Mouse (Mus musculus) bone marrow macrophage, adult 2 months (primary cell): ENCODE measurements around the gene Urm1. TPM values are rescaled to one million over a fixed set of nuclear protein-coding genes. Genes with fewer than 3 reads are reported as not detected.

Experiments
- H3K27ac ChIP-seq: 2 replicates; pipeline ENCODE4 v1.5.1; 2012; ENCODE audit warnings: low read depth, low read length; ENCODE audit not compliant: insufficient read depth
- H3K4me1 ChIP-seq: 2 replicates; pipeline ENCODE4 v1.6.1; 2012; ENCODE audit warnings: low read length; ENCODE audit not compliant: control insufficient read depth, insufficient read depth
- H3K4me3 ChIP-seq: 2 replicates; pipeline ENCODE4 v1.5.1; 2012; ENCODE audit warnings: mild to moderate bottlenecking, low read length, moderate library complexity; ENCODE audit not compliant: insufficient read depth
- CTCF ChIP-seq: IDR thresholded peaks from 2 replicates; pipeline ENCODE4 v1.5.1; 2012; ENCODE audit warnings: low read depth, mild to moderate bottlenecking, low read length, moderate library complexity
- POLR2A ChIP-seq: IDR thresholded peaks from 2 replicates; pipeline ENCODE4 v1.6.1; 2012; ENCODE audit warnings: mild to moderate bottlenecking, low read depth, low read length, borderline replicate concordance
- polyA plus RNA-seq: library from polyadenylated mRNA; stranded (reverse); fragments of >200 nt; gene quantifications from 2 replicates; pipeline ENCODE4 v1.2.4, GENCODE M21; 2012; ENCODE audit not compliant: missing spikeins, insufficient read depth, insufficient read length

Urm1 gene
- polyA plus RNA-seq, 1 experiment: 27.7 TPM

- TF ChIP-seq POLR2A: no peak
- no peak for TF ChIP-seq CTCF
- Histone ChIP-seq H3K4me3 (no peak overlapping the region), H3K4me1 (peaks cover 10% of the 10 kb centered on the region), H3K27ac (no peak overlapping the region)
These were observed 11.2 kb downstream of the Urm1 start for GRCm38 (mm10) chr2:29831106-29831505.

GRCm38 (mm10) chr2:29833796-29834195 is 13.9 kb downstream of the Urm1 start:
- Histone ChIP-seq H3K4me1 (peaks cover 2% of the 10 kb centered on the region), H3K27ac (no peak overlapping the region), H3K4me3 (no peak overlapping the region)
- TF ChIP-seq CTCF (no peak), POLR2A (no peak)

GRCm38 (mm10) chr2:29835391-29835899 is 15.6 kb downstream of the Urm1 start:
- no peak overlapping the region for H3K27ac ChIP-seq
- TF ChIP-seq POLR2A (no peak), CTCF (no peak)
- no peak overlapping the region for H3K4me3 ChIP-seq
- H3K4me1 ChIP-seq: no peaks in the 10 kb centered on the region

- no peak for TF ChIP-seq CTCF
- no peak for TF ChIP-seq POLR2A
- Histone ChIP-seq H3K4me1 (no peaks in the 10 kb centered on the region), H3K4me3 (no peak overlapping the region), H3K27ac (no peak overlapping the region)
These were observed 19.6 kb downstream of the Urm1 start for GRCm38 (mm10) chr2:29839460-29839859.

GRCm38 (mm10) chr2:29843231-29844105 is 23.6 kb downstream of the Urm1 start:
- Histone ChIP-seq H3K4me1 (no peaks in the 10 kb centered on the region), H3K27ac (no peak overlapping the region), H3K4me3 (no peak overlapping the region)

GRCm38 (mm10) chr2:29844115-29844514 is 24.2 kb downstream of the Urm1 start:
- Histone ChIP-seq H3K4me1 (no peaks in the 10 kb centered on the region), H3K27ac (no peak overlapping the region), H3K4me3 (no peak overlapping the region)
- TF ChIP-seq CTCF (no peak), POLR2A (no peak)

More at GRCm38 (mm10) chr2:29843231-29844105, 23.6 kb downstream of the Urm1 start:
- TF ChIP-seq CTCF (no peak), POLR2A (no peak)

DNA sequence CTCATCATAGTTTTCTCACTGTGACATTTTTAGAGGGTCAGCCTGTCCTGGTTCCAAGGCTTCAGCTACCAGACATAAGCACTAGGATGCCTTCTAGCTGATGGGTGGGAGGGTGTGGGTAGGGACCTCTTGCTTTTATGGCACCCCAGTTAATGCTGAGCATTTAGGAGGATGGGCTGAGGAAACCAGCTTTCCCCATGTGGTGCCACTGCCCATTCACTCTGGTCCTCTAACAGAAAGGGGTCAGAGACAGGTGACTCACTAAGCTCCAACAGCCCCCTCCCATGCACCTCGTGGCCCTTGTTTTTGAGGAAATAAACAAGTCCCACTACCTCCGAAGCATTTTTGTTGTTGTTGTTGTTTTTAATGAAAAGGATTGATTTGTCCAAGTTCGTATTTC is 24.8 kb downstream of the Urm1 start:
- Histone ChIP-seq H3K4me1 (no peaks in the 10 kb centered on the region), H3K4me3 (no peak overlapping the region), H3K27ac (no peak overlapping the region)
- no peak for TF ChIP-seq POLR2A
- no peak for TF ChIP-seq CTCF

DNA sequence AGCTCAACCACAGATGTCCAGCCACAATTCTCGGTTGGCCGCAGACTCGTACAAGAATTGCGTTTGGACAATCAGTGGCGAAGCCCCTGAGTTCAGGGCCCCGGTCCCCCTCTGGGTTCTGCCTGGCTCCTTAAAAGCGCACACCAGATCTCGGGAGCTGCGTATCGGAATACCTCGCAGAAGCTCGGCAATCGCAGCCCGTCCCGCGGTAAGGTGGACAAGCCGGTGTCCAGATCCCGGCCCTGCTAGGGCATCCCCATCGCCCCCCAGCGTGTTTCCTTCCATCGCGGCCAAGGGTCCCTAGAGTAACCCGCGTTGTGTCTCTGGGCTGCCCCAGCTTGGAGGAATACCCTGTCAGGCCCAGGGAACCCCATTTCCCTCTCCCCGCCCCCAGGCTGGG is 25.8 kb downstream of the Urm1 start:
- no peak overlapping the region for H3K4me3 ChIP-seq
- H3K4me1 ChIP-seq: no peaks in the 10 kb centered on the region
- no peak overlapping the region for H3K27ac ChIP-seq
- no peak for TF ChIP-seq CTCF
- no peak for TF ChIP-seq POLR2A

DNA sequence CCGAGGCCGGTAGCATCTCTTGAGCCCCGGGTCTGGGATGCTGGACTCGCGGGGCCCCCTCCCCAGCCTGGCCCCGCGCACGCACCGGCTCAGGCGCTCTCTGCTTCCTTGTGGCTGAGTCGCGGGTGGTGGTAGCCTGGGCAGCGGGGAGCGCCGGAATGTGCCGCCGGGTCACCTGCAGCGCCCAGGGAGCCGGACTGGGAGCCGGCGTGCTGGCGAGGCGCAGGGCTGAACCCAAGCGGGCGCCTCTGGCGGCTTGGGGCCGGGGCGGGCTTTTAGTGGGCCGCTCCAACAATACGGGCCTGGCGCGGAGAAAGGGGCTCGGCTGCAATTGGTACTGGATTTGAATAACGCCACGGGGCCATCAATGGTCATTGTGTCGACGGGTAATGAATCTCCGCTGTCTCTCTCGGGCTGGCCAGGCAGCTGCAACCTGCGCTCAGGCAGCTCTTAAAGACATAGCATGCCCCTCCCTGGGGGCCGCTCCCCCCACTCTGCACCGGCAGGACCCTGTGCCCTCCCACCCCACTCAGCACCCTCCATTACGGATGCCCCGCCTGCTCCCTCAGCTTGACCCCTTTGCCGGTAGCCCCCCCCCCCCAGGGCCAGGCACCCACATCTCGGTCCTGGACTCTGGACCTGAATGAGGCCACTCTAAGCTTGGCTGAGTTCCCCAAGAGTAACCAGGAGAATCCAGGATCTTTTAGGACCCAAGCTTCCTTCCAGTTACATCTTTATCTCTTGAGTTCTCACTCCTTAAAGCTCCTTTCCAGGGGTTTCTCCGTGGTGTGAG is 26.4 kb downstream of the Urm1 start:
- no peak overlapping the region for H3K4me3 ChIP-seq
- H3K4me1 ChIP-seq: no peaks in the 10 kb centered on the region
- H3K27ac ChIP-seq: no peak overlapping the region
- no peak for TF ChIP-seq POLR2A
- no peak for TF ChIP-seq CTCF

GRCm38 (mm10) chr2:29846911-29847310 is 27.0 kb downstream of the Urm1 start:
- TF ChIP-seq POLR2A (no peak), CTCF (no peak)
- H3K27ac ChIP-seq: no peak overlapping the region
- no peaks in the 10 kb centered on the region for H3K4me1 ChIP-seq
- H3K4me3 ChIP-seq: no peak overlapping the region
